Mouse (Mus musculus) neural tube, embryonic 13.5 days (tissue): ENCODE data around the gene Flrt3. TPM values are rescaled to one million over a fixed set of nuclear protein-coding genes. Genes with fewer than 3 reads are reported as not detected.

Experiments
- ATAC-seq: fragments of 200-750 bp; cut with Nextera tagmentation; 2 replicates; pipeline ENCODE4 v1.8.0; 2017; ENCODE audit warnings: low read depth, mild to moderate bottlenecking, moderate TSS enrichment, moderate library complexity
- H3K27ac ChIP-seq: fragments of 300-500 bp; sonication (generic); replicated peaks from 2 replicates; pipeline ENCODE4 v1.5.1; 2015; ENCODE audit warnings: moderate library complexity, mild to moderate bottlenecking, inconsistent platforms
- H3K27me3 ChIP-seq: fragments of 300-500 bp; sonication (generic); 2 replicates; pipeline ENCODE4 v1.6.1; 2015; ENCODE audit warnings: mild to moderate bottlenecking, inconsistent platforms
- H3K36me3 ChIP-seq: fragments of 300-500 bp; sonication (generic); 2 replicates; pipeline ENCODE4 v1.6.1; 2015; ENCODE audit warnings: mild to moderate bottlenecking, inconsistent platforms
- H3K4me1 ChIP-seq: fragments of 300-500 bp; sonication (generic); replicated peaks from 2 replicates; pipeline ENCODE4 v1.6.1; 2015; ENCODE audit warnings: inconsistent platforms
- H3K4me2 ChIP-seq: fragments of 300-500 bp; sonication (generic); 2 replicates; pipeline ENCODE4 v1.6.1; 2015; ENCODE audit warnings: inconsistent platforms, mild to moderate bottlenecking, moderate library complexity
- H3K4me3 ChIP-seq: fragments of 300-500 bp; sonication (generic); 2 replicates; pipeline ENCODE4 v1.5.1; 2015; ENCODE audit warnings: mild to moderate bottlenecking, inconsistent platforms
- H3K9ac ChIP-seq: fragments of 300-500 bp; sonication (generic); 2 replicates; pipeline ENCODE4 v1.6.1; 2015; ENCODE audit warnings: moderate library complexity, mild to moderate bottlenecking, inconsistent platforms
- H3K9me3 ChIP-seq: fragments of 300-500 bp; sonication (generic); 2 replicates; pipeline ENCODE4 v1.6.1; 2016; ENCODE audit warnings: inconsistent platforms
- WGBS: fragments of 180-500 bp; shearing (Covaris S2); methylation state at CpG from one replicate; pipeline ENCODE4 v1.1.7; 2015; 5-methylcytosine and 5-hydroxymethylcytosine counted together
- polyA plus RNA-seq: library from polyadenylated mRNA; unstranded; fragments of >200 nt; fragmentation: Nextera tagmentation; extraction: Ambion mirVana; gene quantifications from 2 replicates; pipeline ENCODE4 v1.2.1, GENCODE M21; 2015

Flrt3 gene
- polyA plus RNA-seq, 1 experiment from 2014 or later: 36.2 TPM

DNA sequence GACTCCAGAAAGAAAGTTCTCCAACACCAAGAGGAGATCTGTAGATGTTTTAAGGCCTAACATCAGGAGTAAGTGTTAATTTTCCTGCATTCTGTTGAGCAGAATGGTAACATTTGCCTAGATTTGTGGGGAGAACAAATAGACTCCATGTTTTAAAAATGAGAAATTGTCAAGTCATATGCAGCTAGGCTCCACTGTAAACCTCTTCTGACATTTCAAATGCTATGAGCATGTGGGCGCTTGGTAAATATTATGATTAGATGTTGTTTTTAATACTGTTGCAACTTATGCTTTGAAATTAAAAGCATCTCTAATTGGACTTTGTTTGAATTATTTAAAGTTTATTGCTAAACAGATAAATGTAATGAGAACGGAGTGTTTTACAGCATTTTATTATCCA lies 55.8 kb downstream of the Flrt3 start:
- WGBS: 81% methylated on average over 2 of the region's 2 CpGs
- Histone ChIP-seq H3K9ac (no peak overlapping the region), H3K9me3 (no peaks in the 10 kb centered on the region), H3K4me3 (no peak overlapping the region), H3K4me1 (no peaks in the 10 kb centered on the region), H3K27me3 (no peaks in the 10 kb centered on the region), H3K36me3 (no peaks in the 10 kb centered on the region), H3K4me2 (no peak overlapping the region), H3K27ac (no peak overlapping the region)
- ATAC-seq: no peak
